Mouse (Mus musculus) heart, embryonic 15.5 days (tissue): ENCODE results near the gene Nek7. TPM values are rescaled to one million over a fixed set of nuclear protein-coding genes. Genes with fewer than 3 reads are reported as not detected.

Source experiments
- ATAC-seq: fragments of 200-750 bp; cut with Nextera tagmentation; replicated peaks from 2 replicates; pipeline ENCODE4 v1.8.0; 2017; ENCODE audit warnings: low read depth, moderate TSS enrichment; ENCODE audit not compliant: insufficient number of reproducible peaks, insufficient read depth, low FRiP score
- H3K27ac ChIP-seq: fragments of 300-500 bp; sonication (generic); 2 replicates; pipeline ENCODE4 v1.5.1; 2015; ENCODE audit warnings: mild to moderate bottlenecking, inconsistent platforms
- H3K27me3 ChIP-seq: fragments of 300-500 bp; sonication (generic); 2 replicates; pipeline ENCODE4 v1.6.1; 2015; ENCODE audit warnings: inconsistent platforms
- H3K36me3 ChIP-seq: fragments of 300-500 bp; sonication (generic); 2 replicates; pipeline ENCODE4 v1.6.1; 2015; ENCODE audit warnings: mild to moderate bottlenecking, inconsistent platforms
- H3K4me1 ChIP-seq: fragments of 300-500 bp; sonication (generic); replicated peaks from 2 replicates; pipeline ENCODE4 v1.6.1; 2015; ENCODE audit warnings: inconsistent platforms
- H3K4me2 ChIP-seq: fragments of 300-500 bp; sonication (generic); 2 replicates; pipeline ENCODE4 v1.6.1; 2015; ENCODE audit warnings: inconsistent platforms, mild to moderate bottlenecking, moderate library complexity
- H3K4me3 ChIP-seq: fragments of 300-500 bp; sonication (generic); 2 replicates; pipeline ENCODE4 v1.5.1; 2015; ENCODE audit warnings: mild to moderate bottlenecking, inconsistent platforms
- H3K9ac ChIP-seq: fragments of 300-500 bp; sonication (generic); 2 replicates; pipeline ENCODE4 v1.6.1; 2015; ENCODE audit warnings: mild to moderate bottlenecking, inconsistent platforms
- H3K9me3 ChIP-seq: fragments of 300-500 bp; sonication (generic); replicated peaks from 2 replicates; pipeline ENCODE4 v1.6.1; 2016; ENCODE audit warnings: inconsistent platforms
- WGBS: fragments of 180-500 bp; shearing (Covaris S2); methylation state at CpG from one replicate; pipeline ENCODE4 v1.1.7; 2015; ENCODE audit warnings: mixed read lengths; 5-methylcytosine and 5-hydroxymethylcytosine counted together
- polyA plus RNA-seq: library from polyadenylated mRNA; unstranded; fragments of >200 nt; fragmentation: Nextera tagmentation; extraction: Ambion mirVana; gene quantifications from 2 replicates; pipeline ENCODE4 v1.2.1, GENCODE M21; 2015

Gene Nek7
- polyA plus RNA-seq, 1 experiment from 2014 or later: 44.4 TPM

DNA sequence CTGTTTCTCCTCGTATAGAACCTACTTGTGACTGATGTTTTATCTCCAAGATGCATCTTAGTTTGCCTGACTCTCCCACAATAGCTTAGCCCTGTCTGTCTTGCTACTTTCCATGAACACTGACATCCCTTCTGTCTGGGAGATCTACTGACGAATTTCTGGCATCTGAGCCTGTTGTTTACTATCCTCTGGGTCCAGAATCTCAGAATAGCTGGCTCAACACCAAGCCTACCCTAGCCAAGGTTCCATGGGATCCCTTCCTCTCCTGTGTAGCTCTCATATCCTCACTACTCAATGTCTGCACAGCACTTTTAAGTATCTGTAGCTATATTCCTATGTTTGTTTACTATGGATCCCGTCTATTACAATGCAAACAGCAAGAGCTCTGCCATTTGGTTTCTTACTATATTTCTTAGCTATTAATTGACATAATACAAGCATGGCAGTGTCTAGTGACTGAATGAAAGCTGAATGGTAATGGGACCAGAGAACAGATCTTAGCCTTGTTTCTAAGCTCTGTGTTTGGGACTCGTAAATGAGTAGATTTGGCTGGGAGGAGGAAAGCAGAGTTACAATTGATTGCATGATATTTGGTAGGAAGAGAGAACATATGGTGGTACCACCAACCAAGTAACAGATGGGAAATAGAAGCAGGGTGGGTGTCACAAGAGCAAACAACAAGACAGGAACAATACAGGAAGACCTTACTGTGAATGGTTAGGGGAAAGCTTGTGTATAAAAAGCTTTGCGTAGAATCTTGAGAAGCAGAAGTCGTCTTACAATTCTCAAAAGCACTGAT, 51.3 kb downstream of the Nek7 start:
- Histone ChIP-seq H3K4me1 (peaks cover 19% of the 10 kb centered on the region), H3K27me3 (no peaks in the 10 kb centered on the region), H3K4me2 (no peak overlapping the region), H3K36me3 (no peaks in the 10 kb centered on the region), H3K9me3 (no peaks in the 10 kb centered on the region), H3K9ac (no peak overlapping the region), H3K4me3 (no peak overlapping the region), H3K27ac (no peak overlapping the region)
- no peak for ATAC-seq
- WGBS: 81% methylated on average over 6 of the region's 6 CpGs

GRCm38 (mm10) chr1:138567946-138568345, 52.0 kb downstream of the Nek7 start:
- H3K4me3 ChIP-seq: no peak overlapping the region
- no peaks in the 10 kb centered on the region for H3K27me3 ChIP-seq
- no peaks in the 10 kb centered on the region for H3K9me3 ChIP-seq
- H3K27ac ChIP-seq: no peak overlapping the region
- H3K4me2 ChIP-seq: no peak overlapping the region
- ATAC-seq: no peak
- WGBS: 79% methylated on average over 9 of the region's 9 CpGs
- no peak overlapping the region for H3K9ac ChIP-seq
- no peaks in the 10 kb centered on the region for H3K36me3 ChIP-seq
- H3K4me1 ChIP-seq: peaks cover 19% of the 10 kb centered on the region

- 78% methylated on average over 6 of the region's 6 CpGs for WGBS
- Histone ChIP-seq H3K27me3 (no peaks in the 10 kb centered on the region), H3K4me1 (0 out of 2 replicates have a peak, but pooled peaks cover 3% of the 10 kb centered on the region), H3K36me3 (0 out of 2 replicates have a peak, but pooled peaks cover 5% of the 10 kb centered on the region), H3K9ac (no peak overlapping the region), H3K4me3 (no peak overlapping the region), H3K4me2 (no peak overlapping the region), H3K27ac (no peak overlapping the region), H3K9me3 (no peaks in the 10 kb centered on the region)
- ATAC-seq: no peak
These were observed 55.3 kb downstream of the Nek7 start for GRCm38 (mm10) chr1:138564677-138565076.

- Histone ChIP-seq H3K27ac (no peak overlapping the region), H3K36me3 (0 out of 2 replicates have a peak, but pooled peaks cover 5% of the 10 kb centered on the region), H3K4me2 (no peak overlapping the region), H3K4me1 (no peaks in the 10 kb centered on the region), H3K9ac (no peak overlapping the region), H3K4me3 (no peak overlapping the region), H3K9me3 (no peaks in the 10 kb centered on the region), H3K27me3 (no peaks in the 10 kb centered on the region)
- ATAC-seq: no peak
- 89% methylated on average over 12 of the region's 12 CpGs for WGBS
These were observed 59.2 kb downstream of the Nek7 start for GRCm38 (mm10) chr1:138560733-138561132.

- Histone ChIP-seq H3K4me1 (no peaks in the 10 kb centered on the region), H3K27me3 (no peaks in the 10 kb centered on the region), H3K4me2 (no peak overlapping the region), H3K27ac (no peak overlapping the region), H3K9ac (no peak overlapping the region), H3K9me3 (no peaks in the 10 kb centered on the region), H3K4me3 (no peak overlapping the region), H3K36me3 (0 out of 2 replicates have a peak, but pooled peaks cover 6% of the 10 kb centered on the region)
- ATAC-seq: no peak
- WGBS: 68% methylated on average over 12 of the region's 12 CpGs
These were observed 60.5 kb downstream of the Nek7 start for GRCm38 (mm10) chr1:138559213-138560101.

DNA sequence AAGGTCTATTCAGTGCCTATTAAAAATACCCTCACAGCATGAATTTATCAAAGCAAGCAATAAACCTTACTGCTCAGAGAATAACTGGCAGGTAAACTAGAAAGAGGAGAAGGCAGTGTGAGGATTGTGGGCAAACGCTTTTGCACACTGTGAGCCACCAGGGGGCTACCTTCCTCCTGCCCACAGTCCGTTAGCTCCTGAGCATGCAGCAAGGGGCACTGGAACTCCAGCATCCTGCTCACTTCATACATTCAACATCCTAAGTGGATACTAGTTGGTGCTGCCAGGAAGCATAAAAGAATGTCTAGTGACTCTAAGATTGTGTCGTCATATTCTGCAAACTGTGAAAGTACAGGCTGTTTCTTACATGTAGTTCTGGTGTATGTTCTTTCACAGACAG, 61.6 kb downstream of the Nek7 start:
- Histone ChIP-seq H3K4me1 (no peaks in the 10 kb centered on the region), H3K9ac (no peak overlapping the region), H3K36me3 (0 out of 2 replicates have a peak, but pooled peaks cover 7% of the 10 kb centered on the region), H3K4me3 (no peak overlapping the region), H3K9me3 (no peaks in the 10 kb centered on the region), H3K27ac (no peak overlapping the region), H3K4me2 (no peak overlapping the region), H3K27me3 (no peaks in the 10 kb centered on the region)
- ATAC-seq: no peak
- 75% methylated on average over 3 of the region's 3 CpGs for WGBS

DNA sequence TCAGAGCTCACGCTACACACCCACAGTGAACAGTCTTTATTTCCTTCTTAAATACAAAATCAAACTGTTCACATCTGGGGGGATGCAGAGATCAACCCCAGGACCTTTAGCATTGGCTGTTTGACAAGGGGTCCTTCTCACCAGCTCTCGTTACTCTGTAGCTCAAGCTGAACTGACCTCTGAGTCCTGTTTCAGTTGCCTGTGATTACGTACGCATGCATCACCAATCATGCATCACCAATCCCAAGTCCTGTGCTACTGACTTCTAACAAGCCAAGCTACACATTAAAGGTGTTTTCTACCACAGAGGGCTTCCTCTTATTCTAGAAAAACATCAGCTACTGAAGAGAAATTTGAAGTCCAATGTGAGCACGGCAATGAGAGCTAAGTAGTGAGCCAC, 65.0 kb downstream of the Nek7 start:
- peaks cover 7% of the 10 kb centered on the region for H3K4me1 ChIP-seq
- no peaks in the 10 kb centered on the region for H3K9me3 ChIP-seq
- ATAC-seq: no peak
- no peak overlapping the region for H3K4me3 ChIP-seq
- no peaks in the 10 kb centered on the region for H3K27me3 ChIP-seq
- 0 out of 2 replicates have a peak, but pooled peaks cover 3% of the 10 kb centered on the region for H3K36me3 ChIP-seq
- no peak overlapping the region for H3K9ac ChIP-seq
- no peak overlapping the region for H3K27ac ChIP-seq
- 95% methylated on average over 5 of the region's 5 CpGs for WGBS
- no peak overlapping the region for H3K4me2 ChIP-seq

- Histone ChIP-seq H3K9ac (no peak overlapping the region), H3K4me3 (no peak overlapping the region), H3K27ac (peak overlapping the region; percentile 18; the same call in 1 of the 2 replicates), H3K36me3 (0 out of 2 replicates have a peak, but pooled peaks cover 3% of the 10 kb centered on the region), H3K4me1 (peaks cover 9% of the 10 kb centered on the region), H3K4me2 (no peak overlapping the region), H3K27me3 (no peaks in the 10 kb centered on the region), H3K9me3 (no peaks in the 10 kb centered on the region)
- 21% methylated on average over 6 of the region's 6 CpGs for WGBS
- peak; percentile 60; the same call in 1 of the 2 replicates for ATAC-seq
These were observed 69.8 kb downstream of the Nek7 start for GRCm38 (mm10) chr1:138550184-138550583.

- Histone ChIP-seq H3K4me3 (no peak overlapping the region), H3K36me3 (no peaks in the 10 kb centered on the region), H3K9ac (no peak overlapping the region), H3K4me2 (no peak overlapping the region), H3K4me1 (peaks cover 3% of the 10 kb centered on the region; the same call in 1 of the 2 replicates), H3K27me3 (no peaks in the 10 kb centered on the region), H3K9me3 (no peaks in the 10 kb centered on the region), H3K27ac (0 out of 2 replicates have a peak overlapping the region, but pooled peaks have one; percentile 18)
- 71% methylated on average over 1 of the region's 1 CpGs for WGBS
- ATAC-seq: no peak
These were observed 77.8 kb downstream of the Nek7 start for GRCm38 (mm10) chr1:138542170-138542515.

DNA sequence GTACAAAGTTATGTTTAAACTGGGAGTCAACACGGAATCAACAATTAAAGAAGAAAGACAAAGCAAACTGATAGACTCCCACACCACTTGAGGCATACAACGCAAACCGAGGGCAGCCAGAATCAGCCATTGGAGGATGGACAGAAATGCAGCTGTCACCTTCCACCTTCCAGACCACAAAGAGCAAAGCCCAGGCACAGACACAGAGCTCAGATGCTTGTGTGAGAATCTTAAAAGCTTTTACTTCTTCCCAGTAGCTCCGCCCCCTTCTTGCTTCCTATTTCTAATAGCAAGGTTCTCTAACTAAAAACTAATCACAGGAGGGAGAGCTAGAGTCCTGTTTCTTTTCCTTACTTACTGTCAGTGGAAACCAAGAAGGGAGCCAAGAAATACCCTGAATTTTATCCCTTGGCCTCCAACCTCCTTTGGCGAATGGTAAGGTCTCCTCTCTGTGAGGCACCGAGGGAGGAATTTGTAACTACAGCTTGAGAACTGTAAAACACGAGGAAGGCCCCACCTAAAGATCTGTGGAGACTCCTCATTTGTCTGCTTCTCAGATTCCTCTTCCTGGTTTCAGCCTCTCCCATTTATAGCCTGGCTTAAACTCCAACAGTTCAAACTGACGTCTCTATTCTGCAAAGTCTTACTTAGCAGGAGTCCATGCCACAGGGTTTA, 78.3 kb downstream of the Nek7 start:
- Histone ChIP-seq H3K9me3 (no peaks in the 10 kb centered on the region), H3K27me3 (no peaks in the 10 kb centered on the region), H3K4me1 (peaks cover 3% of the 10 kb centered on the region; the same call in 1 of the 2 replicates), H3K27ac (0 out of 2 replicates have a peak overlapping the region, but pooled peaks have one; percentile 18), H3K4me3 (no peak overlapping the region), H3K9ac (no peak overlapping the region), H3K36me3 (no peaks in the 10 kb centered on the region), H3K4me2 (no peak overlapping the region)
- 55% methylated on average over 8 of the region's 8 CpGs for WGBS
- no peak for ATAC-seq

DNA sequence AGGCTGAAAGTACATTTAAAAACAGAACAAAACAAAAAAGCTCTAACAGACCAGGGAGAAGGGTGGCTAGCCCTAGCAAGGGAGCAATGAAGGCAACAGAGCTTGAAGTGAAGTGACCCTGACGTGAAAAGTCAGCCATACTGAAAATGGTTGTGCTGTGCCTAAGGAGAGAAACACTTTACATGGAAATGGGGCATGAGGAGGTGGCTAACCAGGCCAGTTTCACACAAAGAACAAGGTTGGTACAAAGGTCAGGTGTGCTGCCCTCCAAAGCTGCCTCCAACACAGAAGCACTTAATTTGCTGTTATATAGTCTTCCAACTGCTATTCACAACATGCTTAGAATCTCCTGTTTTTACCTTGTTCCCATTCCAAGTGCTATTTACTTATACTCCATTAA, 80.2 kb downstream of the Nek7 start:
- no peaks in the 10 kb centered on the region for H3K36me3 ChIP-seq
- no peaks in the 10 kb centered on the region for H3K27me3 ChIP-seq
- no peaks in the 10 kb centered on the region for H3K9me3 ChIP-seq
- peaks cover 6% of the 10 kb centered on the region; the same call in 1 of the 2 replicates for H3K4me1 ChIP-seq
- no peak overlapping the region for H3K4me3 ChIP-seq
- no peak for ATAC-seq
- no peak overlapping the region for H3K27ac ChIP-seq
- no peak overlapping the region for H3K4me2 ChIP-seq
- 77% methylated on average over 1 of the region's 1 CpGs for WGBS
- H3K9ac ChIP-seq: no peak overlapping the region
